Mouse (Mus musculus) thymus, adult 18-20 months (tissue): Measurements from ENCODE around the gene Hbq1a.

Experiments
- DNase-seq, 2 experiments: peaks; one replicate each; pipeline ENCODE4 v3.0.0; 2022; ENCODE audit warnings: mixed read lengths in 2 of 2

Gene Hbq1a

DNA sequence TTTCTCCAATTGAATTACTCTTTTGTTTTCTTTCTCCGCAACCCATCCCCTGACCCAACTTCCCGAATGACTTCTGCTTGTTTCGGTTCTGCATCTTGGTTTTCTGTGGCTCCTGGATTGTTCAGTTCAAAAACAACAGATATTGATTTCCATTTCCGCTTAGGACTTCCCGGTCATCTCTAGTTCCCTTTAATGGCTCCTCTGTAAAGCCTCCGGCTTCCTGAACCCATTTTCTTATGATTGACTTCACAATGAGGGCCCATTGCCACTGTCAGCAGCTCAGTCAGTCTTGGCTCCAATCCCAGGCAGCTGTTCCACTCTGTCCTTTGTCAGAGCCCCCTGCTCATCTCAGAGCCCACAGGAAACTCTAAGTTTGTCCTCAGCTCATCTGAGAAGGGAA, 31.2 kb downstream of the Hbq1a start:
- DNase-seq, result no peak

DNA sequence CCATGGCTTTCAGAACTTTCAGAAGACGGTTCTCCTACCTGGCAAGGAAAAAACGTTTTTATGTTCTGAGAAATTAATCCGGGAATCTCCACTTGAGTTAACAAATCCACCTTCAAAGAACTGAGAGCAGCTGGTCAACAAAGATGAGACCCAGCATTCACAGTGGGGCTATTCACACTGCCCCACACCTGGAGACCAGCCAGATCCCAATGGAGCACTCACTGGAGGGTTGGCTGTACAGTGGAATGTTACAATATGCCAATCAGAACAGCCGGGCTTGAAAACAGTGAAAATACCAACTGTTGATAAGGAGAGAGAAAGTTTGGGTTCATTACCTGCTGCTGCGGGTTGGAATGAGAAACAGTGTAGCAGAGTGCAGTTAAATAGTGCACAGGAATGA, 32.0 kb downstream of the Hbq1a start:
- DNase-seq, result no peak

DNA sequence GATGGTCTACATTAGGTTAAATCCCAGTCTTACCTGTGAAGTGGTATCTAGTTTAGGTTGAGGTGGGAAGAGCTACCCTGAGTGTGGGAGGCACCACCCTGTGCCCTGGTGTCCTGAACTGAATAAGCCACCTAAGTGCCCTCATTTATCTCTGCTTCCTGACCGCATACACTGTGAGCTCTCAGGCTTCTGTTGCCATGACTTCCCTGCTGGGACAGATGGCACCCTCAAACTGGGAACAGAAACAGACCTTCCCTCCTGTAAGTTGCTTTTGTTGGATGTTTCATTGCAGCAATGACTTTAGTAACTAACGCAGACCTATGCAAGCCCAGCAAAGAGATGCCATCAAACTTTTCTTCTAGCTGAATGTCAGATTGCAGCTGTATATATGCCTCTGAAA, 33.4 kb downstream of the Hbq1a start:
- no peak for DNase-seq

DNA sequence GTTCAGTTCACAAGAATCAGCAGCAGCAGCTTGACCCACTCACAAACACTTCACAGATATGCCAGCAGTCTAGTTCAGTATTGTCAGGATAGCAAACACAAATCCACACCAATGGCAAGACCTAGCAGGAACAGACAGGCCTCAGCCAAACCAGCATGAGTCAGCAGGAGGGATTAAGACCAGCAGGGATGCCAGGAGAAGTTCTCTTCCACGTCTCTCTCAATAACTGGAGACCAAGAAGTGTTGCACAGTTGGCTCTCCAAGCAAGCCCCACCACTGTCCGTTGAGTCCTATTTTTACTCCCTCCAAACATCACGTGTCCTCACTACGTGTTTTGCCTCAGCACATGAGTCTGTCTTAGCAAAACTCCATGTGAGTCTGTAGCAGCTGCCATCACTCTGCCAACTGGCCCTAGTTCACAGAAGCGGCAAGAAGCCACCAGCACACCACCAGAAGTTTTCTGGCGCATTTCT, 36.6 kb downstream of the Hbq1a start:
- DNase-seq, result no peak

DNA sequence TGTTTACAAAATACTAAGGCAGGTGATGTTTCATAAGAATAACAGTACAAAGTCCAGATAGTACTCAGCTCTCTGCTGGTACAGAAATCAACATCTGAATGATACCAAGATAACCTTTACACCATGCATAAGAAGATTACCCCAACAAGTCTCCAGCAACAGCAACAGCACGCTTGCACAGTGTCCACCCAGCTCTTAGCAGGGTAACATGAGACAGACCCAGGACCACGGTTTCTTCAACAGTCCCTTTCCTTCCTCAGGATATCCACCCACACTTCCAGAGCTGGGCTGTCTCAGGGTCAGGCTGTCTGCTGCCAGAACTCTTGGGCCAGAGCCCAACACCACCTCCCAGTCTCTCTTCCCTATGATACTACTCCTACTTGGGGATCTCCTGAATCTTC, 39.3 kb downstream of the Hbq1a start:
- no peak for DNase-seq

DNA sequence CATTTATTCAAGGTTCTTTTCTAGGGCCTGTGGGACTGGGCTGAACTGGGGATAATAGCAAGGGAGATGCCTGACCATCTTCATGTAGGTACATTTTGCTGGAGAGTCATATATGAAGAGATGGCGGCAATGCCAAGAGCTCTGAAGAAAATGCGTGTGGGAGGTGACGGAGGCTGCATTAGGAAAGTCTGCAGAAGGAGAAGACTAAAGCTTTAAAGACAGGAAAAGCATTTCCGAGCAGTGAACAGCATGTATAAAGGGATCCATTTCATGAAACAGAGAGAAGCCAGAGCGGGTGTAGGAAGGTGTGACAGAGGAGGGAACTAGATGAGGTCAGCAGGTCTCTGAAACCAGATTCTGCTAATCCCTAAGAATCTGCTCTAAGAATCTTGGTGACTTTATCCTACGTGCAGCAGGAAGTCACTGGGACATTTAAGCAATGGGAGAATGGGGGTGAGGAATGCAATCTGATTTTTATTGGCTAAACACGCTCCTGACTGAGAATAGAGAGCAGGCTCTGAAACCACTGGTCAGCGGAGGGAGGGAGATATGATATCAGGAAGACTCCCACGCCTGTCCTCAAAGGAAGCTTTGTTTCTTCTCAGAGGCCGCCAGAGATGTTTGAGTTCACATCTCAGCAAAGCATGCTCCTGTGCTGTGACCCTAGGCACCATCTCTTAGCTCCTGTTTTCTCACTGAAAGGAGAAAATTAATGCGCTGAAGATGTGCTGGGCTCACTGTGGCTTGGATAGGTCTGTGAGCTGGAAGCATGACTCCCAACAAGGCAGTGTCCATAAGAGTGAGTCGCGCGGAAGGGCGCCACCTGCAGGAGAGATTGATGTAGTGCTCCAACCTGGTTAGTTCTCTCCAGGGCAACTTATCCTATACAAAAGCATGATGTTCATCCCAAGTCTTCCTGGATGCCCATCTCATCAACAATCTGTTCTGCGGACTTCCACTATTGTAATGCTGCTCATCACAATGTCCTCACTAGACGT, 40.9 kb downstream of the Hbq1a start:
- no peak for DNase-seq

DNA sequence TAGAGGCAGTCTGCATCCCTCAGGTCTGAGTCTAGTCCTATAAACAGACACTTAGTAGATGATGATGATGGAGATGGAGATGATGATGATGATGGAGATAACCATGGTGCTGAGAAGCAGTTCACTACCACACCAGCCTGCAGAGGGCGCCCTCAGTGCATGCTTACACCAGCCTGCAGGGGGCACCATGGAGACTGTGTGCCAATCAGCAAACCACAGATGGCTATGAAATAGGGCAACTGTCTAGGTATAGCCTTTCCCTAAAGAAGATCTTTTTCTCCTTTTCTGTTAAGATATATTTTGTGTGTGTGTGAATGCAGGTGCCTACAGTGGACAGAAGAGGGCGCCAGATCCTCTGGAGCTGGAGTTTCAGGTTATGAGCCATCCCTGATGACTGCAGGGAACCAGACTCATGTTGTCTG, 42.9 kb downstream of the Hbq1a start:
- DNase-seq, result peak in 1 of 2 experiments; percentile 25

DNA sequence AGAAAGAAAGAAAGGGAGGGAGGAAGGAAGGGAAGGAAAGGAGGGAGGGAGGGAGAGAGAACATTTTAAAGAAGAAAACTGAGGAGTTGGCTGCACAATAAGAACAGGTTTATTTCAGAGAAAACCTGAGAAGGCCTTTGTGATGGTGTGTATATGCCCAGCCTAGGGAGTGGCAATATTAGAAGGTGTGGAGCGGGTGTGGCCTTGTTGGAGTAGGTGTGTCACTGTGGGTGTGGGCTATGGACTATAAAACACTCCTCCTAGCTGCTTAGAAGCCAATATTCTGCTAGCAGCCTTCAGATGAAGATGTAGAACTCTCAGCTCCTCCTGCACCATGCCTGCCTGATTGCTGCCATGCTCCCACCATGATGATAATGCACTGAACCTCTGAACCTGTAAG, 43.5 kb downstream of the Hbq1a start:
- DNase-seq, result no peak

DNA sequence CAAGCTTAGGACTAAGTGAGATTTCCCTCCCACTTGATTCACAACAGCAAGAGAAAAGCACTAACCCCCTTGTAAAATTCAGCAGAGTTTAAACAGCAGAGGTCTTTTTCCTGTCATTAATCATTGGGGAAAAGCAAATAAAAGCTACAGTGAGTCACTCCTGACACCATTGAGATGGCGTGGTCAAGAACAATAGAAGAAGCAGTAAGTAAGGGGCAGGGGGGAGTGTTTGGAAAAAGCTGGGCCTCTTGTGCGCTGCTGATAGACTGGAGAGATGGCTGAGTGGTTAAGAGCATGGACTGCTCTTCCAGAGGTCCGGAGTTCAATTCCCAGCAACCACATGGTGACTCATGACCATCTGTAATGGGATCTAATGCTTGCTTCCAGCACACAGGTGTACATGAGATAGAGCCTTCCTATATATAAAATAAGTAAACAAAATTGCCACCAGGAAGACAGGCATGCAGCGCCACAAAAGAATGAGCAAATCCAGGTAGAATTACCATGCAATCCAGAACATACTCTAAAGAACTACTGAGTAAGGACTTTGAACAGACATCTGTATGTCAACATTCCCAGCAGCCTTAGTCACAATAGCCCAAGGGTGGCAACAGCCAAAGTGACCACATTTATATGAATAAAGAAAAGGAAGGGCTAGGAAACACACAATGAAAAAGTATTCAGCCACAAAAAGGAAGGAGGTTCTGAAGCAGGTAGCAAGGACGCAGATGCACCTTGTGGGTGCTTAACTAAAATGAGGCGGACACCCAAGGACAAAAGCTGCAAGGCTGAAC, 45.8 kb downstream of the Hbq1a start:
- no peak for DNase-seq

DNA sequence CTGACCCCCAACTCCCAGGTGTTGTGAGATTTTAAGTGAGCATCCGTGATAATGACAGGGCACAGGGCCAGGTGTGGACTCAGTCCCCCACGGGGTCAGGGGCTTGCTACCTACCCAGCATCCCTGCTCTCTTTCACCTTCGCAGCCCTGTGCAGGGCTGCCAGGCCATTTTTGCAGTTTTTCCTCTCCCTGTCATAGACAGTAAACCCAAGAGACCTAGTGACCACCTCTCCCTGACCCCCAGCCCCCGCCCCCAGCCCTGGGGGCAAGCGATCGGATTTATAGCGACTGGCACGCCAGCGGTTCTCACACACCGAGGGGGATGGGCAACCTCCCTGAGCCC, 47.4 kb downstream of the Hbq1a start:
- DNase-seq, result no peak

DNA sequence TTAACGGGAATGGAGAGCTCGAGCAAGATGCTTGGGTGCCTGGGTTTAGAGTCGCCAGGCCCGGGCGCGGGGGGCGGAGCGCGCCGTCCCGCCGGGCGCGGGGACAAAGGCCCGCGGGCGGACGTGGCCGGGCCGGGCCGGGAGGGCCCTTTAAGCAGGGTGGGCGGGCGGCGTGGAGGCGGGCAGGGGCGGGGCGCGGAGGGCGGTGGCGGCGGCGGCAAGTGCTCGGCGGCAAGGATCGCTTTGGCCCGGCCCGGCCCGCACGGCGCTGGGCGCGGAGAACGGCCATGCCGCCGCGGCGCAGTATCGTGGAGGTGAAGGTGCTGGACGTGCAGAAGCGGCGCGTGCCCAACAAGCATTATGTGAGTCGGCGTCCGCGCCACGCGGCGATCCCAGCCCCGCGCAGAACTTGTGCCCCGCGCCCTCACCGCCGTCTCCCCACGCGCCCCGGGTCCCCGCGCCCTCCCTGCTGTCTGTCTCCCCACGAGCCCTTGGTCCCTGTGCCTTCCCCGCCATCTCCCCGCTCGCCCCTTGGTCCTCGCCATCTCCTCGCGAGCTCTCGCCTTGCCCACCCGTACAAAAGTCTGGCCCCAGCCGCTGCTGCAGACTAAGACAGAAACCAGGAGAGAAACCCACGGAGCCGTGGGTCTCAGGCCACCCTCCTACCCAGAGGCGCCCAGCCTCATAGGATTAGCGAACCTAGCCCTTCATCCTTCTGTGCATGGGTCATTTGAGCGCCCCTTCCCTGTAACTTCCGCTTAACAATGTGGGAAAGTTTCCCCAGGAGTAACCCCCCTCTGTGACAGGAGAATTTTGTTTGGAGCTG, 48.0 kb downstream of the Hbq1a start, which contains the start of gene Sh3pxd2b:
Gene Sh3pxd2b (plus strand): TSS at position 214 of the 826 bp plus-strand sequence.
- no peak for DNase-seq

DNA sequence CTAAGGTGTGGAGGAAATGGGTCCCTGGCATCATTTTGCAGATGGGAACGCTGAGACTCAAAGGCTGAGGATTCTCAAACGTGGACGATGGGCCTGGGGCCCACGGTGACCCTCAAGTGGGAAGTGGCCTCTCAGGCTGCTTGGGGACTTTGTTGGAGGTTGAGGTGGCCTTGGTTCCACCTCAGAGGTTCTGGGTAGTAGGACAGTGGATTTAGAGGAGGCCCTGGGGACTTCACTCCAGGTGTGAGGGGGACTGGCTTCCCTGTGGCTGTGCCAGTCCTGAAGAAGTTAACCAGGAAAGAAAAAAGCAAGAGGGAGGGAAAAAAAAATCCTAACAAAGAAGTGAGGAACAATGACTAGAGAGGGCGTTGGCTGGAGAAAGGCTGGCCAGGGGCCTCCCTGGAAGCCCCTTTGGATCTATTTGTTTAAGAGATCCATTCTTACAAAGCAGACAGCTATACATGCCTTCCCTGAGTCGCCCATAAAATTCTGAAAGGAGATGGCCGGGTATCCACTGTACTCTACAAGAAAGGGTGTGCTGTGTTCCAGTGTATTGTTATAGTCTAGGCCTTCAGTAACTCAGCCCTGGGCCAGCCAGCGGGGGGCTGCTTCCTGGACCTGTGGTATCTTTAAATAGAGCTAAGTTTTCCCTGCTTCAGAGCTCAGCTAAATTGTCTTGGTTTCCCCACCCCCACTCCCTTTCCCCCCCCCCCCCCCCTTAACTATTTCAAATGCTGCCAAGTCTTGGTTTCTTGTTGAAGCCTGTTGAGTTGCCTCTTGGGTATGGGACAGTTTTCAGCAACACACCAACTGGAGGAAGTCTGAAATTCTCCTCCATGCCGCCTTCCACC, 48.8 kb downstream of the Hbq1a start:
- DNase-seq, result no peak

DNA sequence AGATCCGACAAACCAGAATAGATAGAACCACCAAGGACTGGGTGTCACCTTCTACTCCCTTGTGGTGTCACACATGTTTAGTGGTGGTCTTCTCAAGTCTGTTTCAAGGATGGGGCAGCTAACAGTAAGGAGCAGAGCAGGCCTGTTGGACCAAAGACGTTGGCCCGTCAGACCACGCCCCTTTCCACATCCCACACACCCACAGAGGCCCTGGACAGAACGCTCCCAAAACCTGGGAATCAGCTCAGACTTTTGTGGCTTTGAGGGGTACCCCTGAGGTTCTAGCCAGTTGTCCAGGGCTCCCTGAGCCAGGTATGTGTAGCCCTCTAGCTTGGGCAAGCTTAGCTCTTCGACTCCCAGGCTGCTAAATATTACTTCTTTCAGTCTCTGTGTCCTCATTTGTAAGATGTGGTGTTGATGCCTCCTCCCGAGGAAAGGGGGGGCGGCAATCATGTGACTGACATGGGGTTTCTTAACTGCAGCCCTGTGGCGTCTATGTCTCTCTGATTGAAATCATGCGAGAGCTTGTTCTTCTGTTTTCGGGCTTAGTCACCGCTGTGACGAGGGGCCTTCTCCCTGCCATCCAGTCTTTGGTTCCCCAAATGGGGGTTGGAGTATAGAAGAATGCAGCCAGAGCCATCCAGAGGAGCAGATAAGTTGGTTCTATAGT, 49.5 kb downstream of the Hbq1a start:
- no peak for DNase-seq
